Mouse (Mus musculus) cerebellum, adult 11-12 months (tissue): ENCODE measurements around the gene Gm17359.

ENCODE experiments used
- DNase-seq: peaks from one replicate; pipeline ENCODE4 v3.0.0; 2022

Gm17359 gene

DNA sequence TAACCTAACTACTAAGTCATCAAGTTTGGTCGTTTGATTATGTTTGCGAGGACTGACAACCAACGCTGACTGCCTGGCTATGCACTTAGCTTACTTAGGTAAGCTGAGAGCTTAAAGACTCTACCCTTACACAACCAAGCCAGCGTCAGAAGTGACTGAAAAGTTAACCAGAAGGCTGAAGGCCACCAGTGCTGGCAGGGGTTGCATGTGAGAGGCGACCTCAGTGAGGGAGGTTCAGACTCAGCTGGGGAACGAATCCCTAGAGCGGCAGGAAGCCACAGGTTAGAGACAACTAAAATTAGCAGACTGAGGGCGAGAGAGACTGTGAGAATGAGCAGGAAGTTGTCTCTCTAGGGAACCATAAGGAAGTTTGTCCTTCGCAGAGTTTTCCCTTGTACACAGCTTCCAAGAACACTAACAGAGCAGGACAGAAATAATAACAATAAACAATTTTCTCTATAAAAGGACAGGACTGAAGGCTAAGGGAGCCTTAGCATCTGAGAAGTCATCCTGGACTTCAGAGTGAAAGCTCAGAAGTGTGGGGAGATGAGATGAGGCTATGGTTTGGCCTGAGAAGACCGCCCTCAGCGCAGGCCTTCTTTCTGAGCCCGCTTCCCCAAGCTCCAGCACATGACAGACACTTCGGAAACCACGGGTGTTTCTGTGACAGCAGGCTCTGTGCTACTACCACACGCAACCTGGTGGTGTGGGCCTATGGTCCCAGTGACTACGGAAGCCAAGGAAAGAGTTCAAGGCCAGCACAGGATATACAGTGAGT, 148.0 kb downstream of the Gm17359 start:
- no peak for DNase-seq

DNA sequence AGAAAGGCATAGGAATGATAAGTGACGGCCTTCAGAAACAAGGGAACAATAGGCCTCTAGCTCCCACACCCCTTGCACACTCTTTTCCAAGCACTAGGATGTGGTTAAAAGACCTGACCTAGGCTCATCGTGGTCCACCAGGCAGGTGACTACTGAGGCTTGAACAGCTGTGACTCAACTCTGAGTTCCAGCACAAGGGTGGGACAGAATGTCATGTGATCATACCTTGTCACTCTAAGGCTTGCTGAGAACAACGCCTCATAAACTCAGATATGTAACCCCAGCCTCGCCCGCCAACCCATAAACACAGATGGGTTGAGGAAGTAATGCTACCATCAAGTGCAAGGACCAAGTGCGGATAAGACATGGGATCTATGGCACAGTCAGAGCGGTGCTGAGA, 151.6 kb downstream of the Gm17359 start:
- no peak for DNase-seq

DNA sequence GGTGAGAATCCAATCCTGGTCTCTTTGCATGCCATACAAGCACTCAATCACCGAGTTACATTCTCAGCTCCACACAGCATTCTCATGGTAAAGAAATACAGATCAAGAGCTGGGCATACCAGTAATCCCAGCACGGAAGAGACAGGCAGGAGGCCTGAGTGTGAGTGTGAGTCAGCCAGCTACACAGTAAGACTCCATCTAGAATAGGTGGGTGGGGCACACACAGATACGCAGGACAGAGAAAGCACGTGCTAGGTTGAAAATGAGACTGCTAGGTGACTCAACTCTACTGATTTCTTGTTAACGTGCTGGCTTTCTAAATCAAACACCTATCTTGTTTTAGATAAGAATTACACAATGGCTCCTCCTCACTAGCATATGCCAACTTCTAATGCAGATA, 153.6 kb downstream of the Gm17359 start:
- DNase-seq: no peak

GRCm38 (mm10) chr3:79491614-79492013, 155.2 kb downstream of the Gm17359 start:
- DNase-seq: no peak

DNA sequence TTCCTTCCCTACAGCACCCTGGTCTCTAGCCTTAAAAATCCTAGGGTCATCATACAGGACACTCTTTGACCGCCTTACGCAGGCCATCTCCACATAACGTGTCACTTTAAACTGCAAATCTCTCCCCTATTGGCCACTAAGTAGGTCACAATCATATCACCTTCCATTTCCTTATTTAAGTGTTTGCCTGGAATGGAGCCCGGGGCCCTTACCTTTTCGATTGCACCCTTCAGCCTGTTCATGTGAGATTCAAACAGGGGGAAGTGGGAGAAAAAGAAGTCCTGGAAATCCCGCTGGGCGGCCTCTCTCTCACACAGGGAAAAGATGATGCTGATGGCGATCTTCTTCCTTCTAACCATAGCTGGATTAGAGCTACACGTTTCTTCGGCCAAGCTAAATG, 156.6 kb downstream of the Gm17359 start:
- DNase-seq: no peak

DNA sequence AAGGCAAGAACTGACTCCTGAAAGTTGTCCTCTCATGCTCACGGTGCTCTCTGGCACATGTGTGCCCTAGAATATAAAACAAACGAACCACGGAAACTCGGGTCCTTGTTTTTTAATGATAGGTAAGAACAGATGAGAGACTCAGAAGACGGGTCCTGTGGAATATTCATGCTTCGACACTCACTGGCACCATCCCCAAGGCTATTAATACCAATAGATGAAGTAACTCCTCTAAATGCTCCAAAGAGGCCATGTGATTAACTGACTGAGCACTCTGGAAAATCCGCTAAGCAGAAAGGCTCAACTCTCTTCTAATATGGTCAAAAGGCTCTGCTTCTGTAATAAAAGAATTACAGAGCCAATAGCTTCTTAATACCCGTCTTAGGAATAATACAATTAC, 157.6 kb downstream of the Gm17359 start:
- DNase-seq: no peak

- no peak for DNase-seq
Observed at GRCm38 (mm10) chr3:79495151-79495550, 158.7 kb downstream of the Gm17359 start.

- DNase-seq: no peak
Observed at GRCm38 (mm10) chr3:79496668-79497067, 160.2 kb downstream of the Gm17359 start.

DNA sequence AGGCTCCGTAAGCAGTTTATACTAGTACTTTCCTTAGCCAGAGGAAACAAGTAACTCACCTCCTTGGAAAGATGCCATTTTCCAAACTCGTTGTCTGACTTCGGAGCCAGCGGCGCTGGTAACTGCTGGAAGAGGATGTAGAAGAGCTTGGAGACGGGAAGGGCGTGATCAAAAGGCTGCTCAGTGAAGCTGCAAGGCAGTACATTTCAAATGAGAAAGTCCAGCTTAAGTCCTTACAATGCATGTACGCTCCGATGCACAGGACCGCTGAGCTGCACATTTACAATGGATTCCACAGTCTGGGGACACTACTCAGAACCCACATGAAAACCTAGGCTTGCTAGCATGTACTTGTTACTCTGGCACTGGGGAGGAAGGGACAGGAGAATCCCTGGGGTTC, 163.8 kb downstream of the Gm17359 start:
- no peak for DNase-seq

DNA sequence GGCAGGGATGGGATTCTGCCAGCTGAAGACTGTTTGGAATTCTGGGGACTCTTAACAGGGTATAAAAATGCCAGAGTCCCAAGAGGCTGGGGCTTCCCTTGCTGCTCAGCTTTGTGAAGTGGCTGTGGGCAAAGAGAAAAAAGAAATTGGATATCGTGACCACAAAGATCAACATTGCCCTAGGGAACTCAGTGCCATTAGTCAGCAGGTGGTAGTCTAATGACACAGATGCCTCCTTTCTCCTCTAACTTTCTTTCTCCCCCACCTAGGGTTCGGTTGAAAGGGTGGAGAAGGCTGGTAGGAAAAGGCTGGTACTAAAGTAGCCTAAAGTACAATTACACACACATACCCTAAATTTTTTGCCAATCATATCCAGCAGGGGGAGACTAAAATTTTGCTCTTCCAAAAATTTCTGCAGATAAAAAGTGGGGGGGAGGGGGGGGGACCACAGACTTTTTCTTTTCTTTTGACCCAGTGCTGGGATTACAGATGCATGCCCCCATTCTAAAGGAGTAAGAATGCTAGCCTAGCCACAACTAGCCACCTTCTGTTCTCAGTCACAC, 164.8 kb downstream of the Gm17359 start:
- DNase-seq: no peak
